Mouse (Mus musculus) stomach, postnatal 0 days (tissue): Measurements from ENCODE around the gene Ankfn1.

ENCODE experiments used
- CTCF ChIP-seq: IDR thresholded peaks from 2 replicates; pipeline ENCODE4 v1.5.1; 2016; ENCODE audit warnings: antibody characterized with exemption, low read depth, mild to moderate bottlenecking, moderate library complexity
- EP300 ChIP-seq: optimal IDR thresholded peaks from 2 replicates; pipeline ENCODE3; 2016; ENCODE audit warnings: antibody characterized with exemption

- TF ChIP-seq CTCF (no peak), EP300 (no peak)
Measured at GRCm38 (mm10) chr11:89452862-89453261, 324.6 kb downstream of the Ankfn1 start.
